Mouse (Mus musculus) intestine, postnatal 0 days (tissue): ENCODE results near the gene Zfp831. TPM values are rescaled to one million over a fixed set of nuclear protein-coding genes. Genes with fewer than 3 reads are reported as not detected.

Experiments used
- ATAC-seq: fragments of 200-750 bp; cut with Nextera tagmentation; 2 replicates; pipeline ENCODE4 v1.8.0; 2017; ENCODE audit warnings: mild to moderate bottlenecking, moderate TSS enrichment, moderate library complexity
- H3K27ac ChIP-seq: fragments of 300-500 bp; sonication (generic); 2 replicates; pipeline ENCODE4 v1.5.1; 2014; ENCODE audit warnings: mild to moderate bottlenecking, low read depth, low read length, moderate library complexity
- H3K27me3 ChIP-seq: fragments of 300-500 bp; sonication (generic); replicated peaks from 2 replicates; pipeline ENCODE4 v1.6.1; 2014; ENCODE audit warnings: low read length, mixed read lengths; ENCODE audit not compliant: control insufficient read depth, insufficient read depth
- H3K36me3 ChIP-seq: fragments of 300-500 bp; sonication (generic); 2 replicates; pipeline ENCODE4 v1.6.1; 2014; ENCODE audit warnings: mild to moderate bottlenecking, moderate library complexity; ENCODE audit not compliant: control insufficient read depth, insufficient read depth
- H3K4me1 ChIP-seq: fragments of 300-500 bp; sonication (generic); replicated peaks from 2 replicates; pipeline ENCODE4 v1.6.1; 2014; ENCODE audit warnings: antibody characterized with exemption, low read length, mixed read lengths; ENCODE audit not compliant: control insufficient read depth, insufficient read depth
- H3K4me2 ChIP-seq: fragments of 300-500 bp; sonication (generic); replicated peaks from 2 replicates; pipeline ENCODE4 v1.6.1; 2014; ENCODE audit warnings: low read depth, mild to moderate bottlenecking, moderate library complexity
- H3K4me3 ChIP-seq: fragments of 300-500 bp; sonication (generic); 2 replicates; pipeline ENCODE4 v1.5.1; 2014; ENCODE audit warnings: low read depth, low read length
- H3K9ac ChIP-seq: fragments of 300-500 bp; sonication (generic); 2 replicates; pipeline ENCODE4 v1.6.1; 2014; ENCODE audit warnings: mild to moderate bottlenecking, low read depth, low read length
- H3K9me3 ChIP-seq: fragments of 300-500 bp; sonication (generic); 2 replicates; pipeline ENCODE4 v1.6.1; 2016; ENCODE audit warnings: mixed run types; ENCODE audit not compliant: control insufficient read depth
- CTCF ChIP-seq: sonication (generic); IDR thresholded peaks from 2 replicates; pipeline ENCODE4 v1.5.1; 2016; ENCODE audit warnings: low read depth, mild to moderate bottlenecking, control low read depth, antibody characterized with exemption, moderate library complexity
- WGBS: fragments of 180-500 bp; shearing (Covaris S2); extraction: QIAGEN DNeasy Blood & Tissue Kit; methylation state at CpG from one replicate; pipeline ENCODE4 v1.1.7; 2014; 5-methylcytosine and 5-hydroxymethylcytosine counted together
- polyA plus RNA-seq: library from polyadenylated mRNA; unstranded; fragments of >200 nt; fragmentation: Nextera tagmentation; extraction: Ambion mirVana; gene quantifications from 2 replicates; pipeline ENCODE4 v1.2.1, GENCODE M21; 2015

The Zfp831 gene
- polyA plus RNA-seq, 1 experiment from 2014 or later: not detected

- H3K36me3 ChIP-seq: no peaks in the 10 kb centered on the region
- no peak overlapping the region for H3K27ac ChIP-seq
- no peaks in the 10 kb centered on the region for H3K27me3 ChIP-seq
- peak overlapping the region; percentile 51 for H3K4me3 ChIP-seq
- H3K9ac ChIP-seq: no peak overlapping the region
- H3K4me2 ChIP-seq: peak overlapping the region; percentile 99
- no peaks in the 10 kb centered on the region; the same call in 1 of the 2 replicates for H3K4me1 ChIP-seq
- TF ChIP-seq CTCF: peak; percentile 67
- no peaks in the 10 kb centered on the region for H3K9me3 ChIP-seq
- peak; percentile 46 for ATAC-seq
- 45% methylated on average over 11 of the region's 11 CpGs for WGBS
Observed at GRCm38 (mm10) chr2:174672506-174673190, 29.3 kb downstream of the Zfp831 start.

- Histone ChIP-seq H3K9ac (peak overlapping the region; percentile 63), H3K27me3 (no peaks in the 10 kb centered on the region), H3K9me3 (no peaks in the 10 kb centered on the region), H3K27ac (0 out of 2 replicates have a peak overlapping the region, but pooled peaks have one; percentile 31), H3K4me3 (peak overlapping the region; percentile 51), H3K36me3 (no peaks in the 10 kb centered on the region), H3K4me2 (peak overlapping the region; percentile 99), H3K4me1 (no peaks in the 10 kb centered on the region; the same call in 1 of the 2 replicates)
- under 1% methylated on average over 25 of the region's 25 CpGs for WGBS
- peak; percentile 76 for ATAC-seq
- TF ChIP-seq CTCF: peak; percentile 84
Observed at GRCm38 (mm10) chr2:174673592-174674286, 30.4 kb downstream of the Zfp831 start.

GRCm38 (mm10) chr2:174674287-174675045, 31.1 kb downstream of the Zfp831 start:
- peak; percentile 15; the same call in 1 of the 2 replicates for ATAC-seq
- Histone ChIP-seq H3K9ac (no peak overlapping the region), H3K4me2 (peak overlapping the region; percentile 99), H3K27ac (no peak overlapping the region), H3K36me3 (no peaks in the 10 kb centered on the region), H3K4me1 (no peaks in the 10 kb centered on the region; the same call in 1 of the 2 replicates), H3K27me3 (no peaks in the 10 kb centered on the region), H3K9me3 (no peaks in the 10 kb centered on the region), H3K4me3 (peak overlapping the region; percentile 51)
- WGBS: 8% methylated on average over 16 of the region's 16 CpGs
- TF ChIP-seq CTCF: no peak

GRCm38 (mm10) chr2:174675642-174676041, 32.3 kb downstream of the Zfp831 start:
- no peaks in the 10 kb centered on the region for H3K9me3 ChIP-seq
- TF ChIP-seq CTCF: peak; percentile 96
- WGBS: 18% methylated on average over 9 of the region's 9 CpGs
- no peak overlapping the region for H3K4me3 ChIP-seq
- H3K9ac ChIP-seq: no peak overlapping the region
- peak; percentile 31; the same call in 1 of the 2 replicates for ATAC-seq
- no peak overlapping the region for H3K27ac ChIP-seq
- H3K4me1 ChIP-seq: no peaks in the 10 kb centered on the region; the same call in 1 of the 2 replicates
- no peak overlapping the region for H3K4me2 ChIP-seq
- H3K27me3 ChIP-seq: no peaks in the 10 kb centered on the region
- H3K36me3 ChIP-seq: no peaks in the 10 kb centered on the region

GRCm38 (mm10) chr2:174701351-174701750, 58.0 kb downstream of the Zfp831 start:
- Histone ChIP-seq H3K27ac (no peak overlapping the region), H3K27me3 (no peaks in the 10 kb centered on the region), H3K9ac (no peak overlapping the region), H3K36me3 (no peaks in the 10 kb centered on the region), H3K4me1 (no peaks in the 10 kb centered on the region), H3K9me3 (no peaks in the 10 kb centered on the region), H3K4me2 (no peak overlapping the region), H3K4me3 (no peak overlapping the region)
- 83% methylated on average over 8 of the region's 8 CpGs for WGBS
- ATAC-seq: no peak
- TF ChIP-seq CTCF: no peak

GRCm38 (mm10) chr2:174707101-174707500, 63.8 kb downstream of the Zfp831 start:
- no peak for ATAC-seq
- 85% methylated on average over 16 of the region's 16 CpGs for WGBS

More at GRCm38 (mm10) chr2:174707101-174707500, 63.8 kb downstream of the Zfp831 start:
- H3K36me3 ChIP-seq: no peaks in the 10 kb centered on the region
- no peak overlapping the region for H3K27ac ChIP-seq
- H3K9me3 ChIP-seq: no peaks in the 10 kb centered on the region
- no peak overlapping the region for H3K4me2 ChIP-seq
- no peaks in the 10 kb centered on the region for H3K27me3 ChIP-seq
- H3K4me3 ChIP-seq: no peak overlapping the region
- no peaks in the 10 kb centered on the region for H3K4me1 ChIP-seq
- TF ChIP-seq CTCF: no peak
- H3K9ac ChIP-seq: no peak overlapping the region
